Mouse (Mus musculus) right cerebral cortex, adult 2 months (tissue): ENCODE data around the gene Ldb2.

Experiments used
- DNase-seq, 2 experiments: peaks; one replicate each; pipeline ENCODE4 v3.0.0; 2021 to 2022; ENCODE audit warnings: low spot score in 2 of 2

Gene Ldb2

DNA sequence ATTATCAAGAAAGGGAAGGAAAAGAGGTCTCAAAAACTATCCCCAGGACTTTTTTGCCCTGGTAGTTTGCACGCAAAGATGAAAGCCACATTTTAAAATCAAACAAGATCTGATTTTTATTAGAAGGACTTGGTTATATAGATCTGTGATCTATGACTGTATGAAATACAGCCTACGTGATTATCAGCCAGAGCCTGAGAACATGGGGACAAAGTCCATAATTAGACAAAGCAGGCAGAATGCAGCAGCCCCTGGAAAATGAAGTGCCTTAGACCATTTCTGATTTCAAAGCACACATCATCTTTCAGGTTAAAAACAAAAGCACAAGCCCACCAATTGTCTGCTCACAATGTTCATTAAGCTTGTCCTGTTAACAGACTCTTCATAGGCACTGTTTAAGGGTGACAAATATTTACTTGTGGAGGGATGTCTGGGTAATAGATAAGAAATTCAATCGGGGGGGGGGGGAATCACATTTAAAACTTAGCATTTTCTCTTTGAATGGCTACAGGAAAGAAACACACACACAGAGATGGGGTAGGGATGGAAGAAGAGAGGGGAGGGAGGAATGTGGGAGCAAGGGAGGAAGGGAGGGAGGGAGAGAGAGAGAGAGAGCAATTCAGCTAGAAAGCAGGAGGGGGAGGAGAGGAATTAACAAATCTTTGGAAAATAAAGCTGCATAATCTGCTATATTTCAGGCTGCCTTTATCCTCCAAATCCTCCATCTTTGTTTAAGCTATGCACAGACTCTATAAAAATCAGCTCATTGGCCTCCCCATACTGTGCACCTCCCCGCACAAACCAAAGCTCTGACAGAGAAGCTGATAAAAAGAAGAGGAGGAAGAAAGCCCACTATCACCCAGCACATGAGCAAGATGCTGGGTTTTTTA is 153.3 kb downstream of the Ldb2 start:
- DNase-seq, result no peak

DNA sequence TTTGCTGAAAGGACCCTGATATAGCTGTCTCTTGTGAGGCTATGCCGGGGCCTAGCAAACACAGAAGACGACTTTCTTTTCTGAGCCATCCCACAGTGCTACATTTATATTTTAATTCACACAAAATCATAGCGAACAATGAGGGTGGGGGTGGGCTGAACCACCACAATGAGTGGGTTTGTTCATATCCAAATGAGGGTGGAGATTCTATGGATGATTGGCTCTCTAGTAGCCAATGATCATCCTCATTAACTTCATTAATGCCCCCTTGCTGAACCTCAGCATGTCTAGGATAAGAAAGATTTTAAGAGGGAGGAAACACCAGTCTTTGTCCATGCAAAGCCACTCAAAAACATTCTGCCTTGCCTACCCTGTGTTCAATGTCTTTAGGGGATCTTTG is 156.4 kb downstream of the Ldb2 start:
- no peak for DNase-seq

DNA sequence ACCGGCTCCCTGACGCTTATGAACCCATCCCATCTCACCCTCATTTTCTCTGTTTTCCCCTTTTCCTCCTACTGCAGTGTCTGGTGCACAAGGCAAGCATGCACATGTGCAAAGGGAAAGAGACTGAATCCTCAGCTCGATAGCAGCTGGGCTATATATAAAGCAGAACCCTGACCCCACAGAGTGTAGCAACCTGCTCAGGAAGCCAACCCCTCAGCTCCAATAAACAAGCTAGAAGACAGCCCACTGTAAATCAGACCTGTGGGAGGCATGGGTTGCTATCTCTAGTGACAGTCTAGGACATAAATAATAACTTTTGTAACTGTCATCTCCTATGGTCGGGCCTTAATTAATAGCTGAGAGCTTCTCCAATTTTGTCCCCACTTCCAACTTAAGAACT is 158.4 kb downstream of the Ldb2 start:
- no peak for DNase-seq

DNA sequence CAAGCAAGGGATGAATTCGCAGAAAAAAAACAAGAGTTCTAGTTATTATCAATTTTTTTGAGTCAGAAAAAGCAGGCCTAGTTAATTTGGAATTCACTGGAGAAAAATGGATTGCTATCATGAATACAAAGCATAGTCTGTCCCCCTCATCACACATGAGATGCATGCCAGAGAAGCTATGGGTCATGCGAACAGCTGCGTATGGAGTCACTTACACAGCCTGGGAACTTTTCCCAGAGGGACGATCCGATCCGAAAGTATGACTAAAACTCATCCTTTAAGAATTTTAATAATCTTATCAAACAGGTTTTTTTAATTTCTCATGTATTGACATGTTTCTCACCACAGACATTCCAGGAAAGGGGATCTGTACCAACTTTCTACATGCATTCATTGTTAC is 163.9 kb downstream of the Ldb2 start:
- DNase-seq, result no peak

DNA sequence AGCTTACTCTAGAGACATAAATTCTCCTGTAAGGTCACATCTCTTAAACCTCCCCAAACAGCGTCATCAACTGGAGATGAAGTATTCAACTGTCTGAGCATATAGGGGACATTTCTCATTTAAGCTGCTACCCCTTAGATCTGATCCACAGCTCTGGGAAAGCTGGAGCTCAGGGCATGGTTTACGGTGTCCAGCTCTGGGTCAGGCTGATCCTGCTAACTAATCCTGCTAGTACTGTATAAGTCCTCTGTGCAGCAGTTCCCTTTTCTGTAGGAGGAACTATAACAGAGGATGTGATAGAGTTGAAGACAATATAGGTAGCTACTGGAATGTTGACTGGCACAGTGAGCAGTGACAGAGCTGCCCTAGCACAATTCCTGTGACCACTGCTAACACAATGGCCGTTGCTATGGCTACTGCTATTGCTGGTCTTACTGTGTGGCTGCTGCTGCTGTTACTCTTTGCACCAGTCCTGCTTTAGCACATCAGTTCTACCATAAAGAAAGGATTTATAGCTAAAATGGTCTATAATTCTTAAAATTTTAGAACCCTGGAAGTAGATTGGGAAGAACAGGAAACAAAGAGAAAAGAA is 170.3 kb downstream of the Ldb2 start:
- no peak for DNase-seq

DNA sequence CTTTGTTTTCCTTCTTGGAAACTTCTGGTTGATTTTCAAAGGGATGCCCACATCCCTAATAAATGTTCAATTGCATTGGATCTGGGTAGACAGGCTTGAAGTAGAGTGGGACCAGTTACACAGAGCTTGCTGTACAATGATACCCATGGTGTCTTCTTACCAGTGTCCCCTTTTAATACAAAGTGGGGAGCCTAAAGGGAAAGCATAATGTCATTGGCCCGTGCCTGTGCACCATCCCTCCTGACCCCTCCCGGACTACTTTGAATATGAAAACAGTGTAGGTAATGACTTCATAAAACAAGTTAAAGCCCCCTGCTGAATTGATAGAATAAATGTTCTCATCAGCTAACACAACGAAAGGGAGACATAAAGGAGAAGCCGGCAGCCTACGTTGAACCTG is 172.0 kb downstream of the Ldb2 start:
- DNase-seq, result no peak

DNA sequence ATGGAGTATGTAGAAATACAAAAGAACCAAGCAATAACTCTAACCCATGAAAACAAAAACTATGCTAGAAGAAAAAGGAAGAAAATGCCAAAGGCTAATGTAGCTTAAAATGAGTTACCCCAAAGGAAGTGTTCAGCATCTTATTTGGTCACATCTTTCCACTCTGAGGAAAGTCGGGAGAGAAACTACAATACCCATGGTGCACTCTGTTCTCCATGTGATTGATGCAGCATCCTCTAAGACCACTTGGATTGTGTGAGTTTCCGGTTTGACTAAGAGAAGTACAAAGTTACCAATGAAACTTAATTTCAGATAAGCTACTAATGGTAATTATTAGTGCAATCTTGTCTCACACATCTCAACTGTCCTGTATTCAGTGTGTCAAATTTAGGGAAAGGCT is 172.6 kb downstream of the Ldb2 start:
- no peak for DNase-seq

DNA sequence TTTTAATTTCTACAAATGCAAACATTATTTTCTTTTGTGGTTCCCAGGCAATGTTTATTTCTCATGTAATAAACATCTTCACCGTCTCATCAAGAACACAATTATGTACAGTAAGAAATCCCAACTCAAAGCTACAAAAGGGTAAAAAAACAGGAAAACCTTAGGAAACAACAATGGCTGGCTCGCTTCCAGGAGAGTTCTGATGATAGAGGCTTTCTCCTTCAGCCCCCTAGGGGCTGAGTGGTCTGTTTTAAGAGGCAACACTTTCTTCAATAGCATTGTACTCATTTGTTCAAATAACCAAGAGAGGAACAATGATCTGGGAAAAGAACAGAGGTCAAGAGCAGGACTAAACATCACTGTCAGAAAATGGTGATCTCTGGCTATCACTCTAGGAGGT is 173.4 kb downstream of the Ldb2 start:
- DNase-seq, result no peak

DNA sequence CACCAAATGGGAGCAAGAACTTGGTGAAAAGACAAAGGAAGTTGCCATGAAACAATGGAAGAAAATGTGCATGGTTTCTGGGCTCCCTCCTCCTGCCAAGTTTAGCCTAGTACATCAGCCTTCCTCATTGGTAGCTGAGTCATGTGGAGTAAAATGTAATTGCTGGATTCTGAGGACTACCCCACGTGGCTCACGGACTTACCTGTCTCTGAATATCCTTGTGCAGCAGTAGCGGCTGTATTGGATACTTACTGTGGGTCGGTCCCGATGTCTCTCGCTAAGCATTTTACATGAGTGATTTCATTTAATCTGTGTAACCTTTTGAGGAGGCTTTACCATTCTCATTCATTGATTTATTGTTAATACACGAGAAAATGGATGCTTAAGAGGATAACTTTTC is 183.8 kb downstream of the Ldb2 start:
- no peak for DNase-seq

DNA sequence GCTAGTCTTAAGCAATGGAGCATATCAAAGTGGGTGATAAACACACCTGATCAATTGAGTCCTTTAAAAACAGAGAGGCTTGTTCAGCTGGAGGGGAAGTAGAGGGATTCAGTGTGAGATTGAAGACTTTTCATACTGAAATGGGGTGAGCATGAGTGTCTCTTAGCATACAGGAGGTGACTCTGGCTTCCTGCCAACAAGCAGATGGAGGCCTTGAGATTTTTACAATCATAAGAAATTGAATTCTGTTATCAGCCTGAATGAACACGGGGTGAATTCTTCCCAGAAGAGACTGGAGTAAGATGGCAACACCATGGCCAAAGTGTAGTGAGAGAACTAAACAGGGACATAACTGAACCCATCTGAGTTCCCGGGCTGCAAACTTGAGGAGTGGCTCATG is 190.6 kb downstream of the Ldb2 start:
- DNase-seq, result no peak

DNA sequence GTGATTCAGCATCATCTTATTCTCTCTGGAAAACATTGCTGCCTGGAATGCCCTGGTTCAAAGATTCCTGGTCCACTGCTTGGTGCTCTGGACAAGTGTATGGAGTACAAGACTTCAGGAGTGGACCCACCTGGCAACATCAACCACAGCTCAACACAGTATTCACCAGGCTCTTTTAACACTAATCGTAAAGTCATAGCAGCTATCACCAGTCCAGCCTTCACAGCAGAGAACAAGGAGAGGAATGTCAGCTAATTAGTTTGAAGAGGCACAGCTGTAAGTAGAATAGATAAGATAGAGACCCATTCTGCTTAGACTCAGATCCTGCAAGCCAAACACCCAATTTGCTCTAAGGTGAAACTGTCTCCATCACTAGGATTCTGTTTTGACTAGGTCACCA is 198.1 kb downstream of the Ldb2 start:
- DNase-seq, result no peak

DNA sequence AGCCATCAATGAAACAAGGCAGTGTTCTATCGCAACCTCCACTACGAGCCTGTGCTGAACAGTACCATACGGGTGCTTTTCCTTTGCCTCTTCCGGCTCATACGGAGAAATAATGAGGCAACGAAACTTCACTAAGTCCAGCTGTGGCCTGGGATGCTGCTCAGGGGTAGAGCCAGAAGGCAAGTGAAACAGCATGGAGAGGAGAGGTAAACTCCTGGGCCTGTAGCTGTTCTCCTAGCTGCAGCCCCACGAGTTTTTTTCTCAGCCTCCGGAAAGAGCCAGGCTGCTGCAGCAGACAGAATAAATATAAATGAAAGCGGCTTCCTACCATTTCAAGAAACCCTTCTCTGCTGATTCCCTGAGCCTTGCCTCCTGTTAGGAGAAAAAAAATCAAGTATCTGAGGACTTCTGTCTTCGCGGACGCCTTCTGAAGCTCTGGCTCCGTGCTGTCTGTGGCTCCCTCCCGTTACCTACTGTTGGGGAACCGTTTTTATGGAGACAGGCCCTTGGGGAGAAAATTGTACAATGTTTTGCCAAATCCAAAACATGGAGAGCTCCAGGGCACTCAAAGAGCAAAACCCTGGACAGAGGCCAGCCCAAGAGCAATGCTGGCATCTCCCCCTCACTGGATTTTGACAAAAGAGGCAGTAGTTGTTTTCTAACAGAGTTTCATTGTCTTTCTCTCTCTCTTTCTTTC is 205.8 kb downstream of the Ldb2 start:
- peak; percentile 16 to 37 for DNase-seq

DNA sequence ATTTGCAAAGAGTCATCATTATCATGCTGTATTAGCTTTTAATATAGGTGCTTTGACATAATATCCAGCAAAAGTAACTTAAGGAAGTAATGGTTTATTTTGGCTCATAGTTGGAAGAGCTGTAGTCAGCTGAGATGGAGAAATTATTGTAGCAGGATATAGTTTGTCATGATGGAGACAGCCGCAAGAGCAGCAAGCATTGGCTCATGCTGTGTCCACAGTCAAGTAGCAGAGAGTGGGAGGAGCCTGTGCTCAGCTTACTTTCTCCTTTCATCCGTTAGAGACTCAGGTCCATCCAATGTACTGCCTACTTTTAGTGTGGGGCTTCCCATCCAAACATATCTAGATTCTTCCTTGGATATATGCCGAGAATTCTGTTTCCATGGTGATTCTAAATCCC is 208.7 kb downstream of the Ldb2 start:
- DNase-seq, result no peak

DNA sequence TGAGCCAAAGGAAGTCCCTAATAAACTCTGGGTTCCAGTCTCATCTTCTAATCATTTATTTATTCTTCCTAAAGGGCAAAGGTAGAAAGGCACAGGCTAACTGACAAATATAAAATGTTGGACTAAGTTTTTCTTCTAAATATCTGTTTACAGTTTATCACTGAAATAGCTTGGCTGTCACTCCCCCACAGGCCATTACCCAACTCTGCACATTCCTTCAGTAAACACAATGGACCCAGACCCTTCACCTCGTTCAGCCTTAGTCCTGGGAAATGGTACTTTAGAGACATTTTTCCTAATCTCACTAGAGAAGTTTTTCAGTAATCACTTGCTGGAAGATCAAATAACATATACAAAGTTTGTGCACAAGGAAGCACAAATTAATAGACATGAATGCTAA is 210.2 kb downstream of the Ldb2 start:
- DNase-seq, result no peak

DNA sequence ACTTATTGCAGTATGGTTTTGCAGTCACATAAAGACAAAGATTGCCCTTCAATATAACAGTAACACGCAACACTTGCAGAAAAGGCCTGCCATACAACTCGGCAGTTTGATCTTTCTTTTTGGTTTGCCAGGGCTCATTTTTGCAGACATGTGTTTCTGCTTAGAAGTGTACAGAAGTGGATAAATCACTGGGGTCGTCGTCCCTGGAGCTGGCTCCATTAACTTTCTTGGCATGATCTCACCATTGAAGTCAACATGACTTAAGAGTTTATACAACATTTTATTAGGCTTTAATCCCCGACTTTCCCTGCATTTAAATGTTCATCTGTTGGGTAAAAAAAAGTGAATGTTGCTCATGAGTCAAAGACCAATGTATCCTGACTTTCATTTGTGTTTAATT is 212.9 kb downstream of the Ldb2 start:
- DNase-seq, result no peak

DNA sequence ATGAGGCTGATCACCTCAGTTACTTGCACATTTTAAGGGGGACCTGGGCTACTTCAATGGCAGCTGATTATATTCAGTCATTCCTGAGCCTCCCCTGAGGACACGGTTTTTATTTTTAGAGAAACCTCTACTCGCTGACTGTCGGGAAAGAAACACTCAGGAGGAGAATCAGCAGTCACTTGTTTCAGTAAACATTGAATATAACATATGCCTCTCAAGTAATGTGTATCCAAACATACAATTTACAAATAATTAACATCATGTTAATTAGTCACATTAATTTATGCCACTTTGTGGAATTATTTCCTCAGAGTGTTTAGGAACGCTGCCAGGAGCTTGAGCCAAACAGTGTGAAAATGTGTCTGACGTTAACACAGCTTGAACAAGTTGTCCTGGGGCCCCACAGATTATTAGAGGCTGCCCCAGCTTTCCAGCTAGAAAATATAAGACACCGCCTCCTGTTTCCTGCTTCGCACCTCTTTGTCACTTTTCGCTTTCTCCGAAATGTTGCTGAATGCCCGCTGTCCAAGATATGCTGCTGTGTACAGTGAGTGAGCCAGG is 219.5 kb downstream of the Ldb2 start:
- peak; percentile 10 to 15 for DNase-seq

DNA sequence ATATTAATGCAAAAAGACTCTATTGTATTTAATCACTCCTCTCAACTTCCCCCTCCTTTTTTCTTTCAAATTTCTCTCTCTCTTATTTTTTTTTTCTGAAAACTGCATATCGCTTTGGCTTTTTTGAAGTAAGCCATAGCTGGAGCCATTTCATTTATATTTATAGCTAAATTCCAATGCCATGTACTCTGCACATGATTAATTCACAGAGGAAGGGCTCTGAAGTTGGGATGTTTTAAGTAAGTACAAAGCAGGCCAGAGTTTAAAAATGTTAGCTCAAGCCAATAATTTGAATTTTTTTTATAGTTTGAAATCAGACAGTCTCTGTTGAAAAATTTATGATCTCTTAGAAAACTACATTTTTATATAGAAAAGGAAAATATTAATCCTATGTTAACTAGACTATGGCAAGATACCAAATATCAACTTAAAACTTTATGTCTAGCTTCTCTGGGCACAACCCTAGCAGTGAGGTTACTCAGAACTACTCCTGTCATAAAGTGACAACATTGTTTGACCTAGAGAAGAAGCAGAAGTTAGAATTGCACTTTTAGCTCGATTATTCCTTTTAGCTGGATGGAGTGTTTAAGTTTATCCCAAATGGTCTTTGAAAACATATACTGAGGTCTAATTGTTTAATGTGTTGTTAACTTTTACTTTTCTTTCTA is 222.7 kb downstream of the Ldb2 start:
- no peak for DNase-seq

DNA sequence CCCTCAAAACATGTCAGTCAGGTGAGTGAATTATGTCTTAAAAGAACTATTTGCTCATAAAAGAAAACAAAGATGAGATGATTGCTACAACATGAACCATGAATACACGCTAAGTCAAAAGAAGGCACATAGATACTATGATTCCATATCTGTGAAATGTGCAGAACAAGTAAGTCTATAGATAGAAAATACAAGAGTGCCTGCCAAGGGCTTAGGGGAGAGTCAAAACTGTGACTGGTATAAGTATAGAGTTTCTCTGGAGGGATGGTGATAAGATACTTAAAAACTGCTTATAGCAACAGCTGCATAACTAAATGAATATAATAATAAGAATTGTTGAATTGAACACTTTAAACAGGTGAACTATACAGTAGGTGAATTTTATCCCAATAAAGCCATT is 224.8 kb downstream of the Ldb2 start:
- no peak for DNase-seq

DNA sequence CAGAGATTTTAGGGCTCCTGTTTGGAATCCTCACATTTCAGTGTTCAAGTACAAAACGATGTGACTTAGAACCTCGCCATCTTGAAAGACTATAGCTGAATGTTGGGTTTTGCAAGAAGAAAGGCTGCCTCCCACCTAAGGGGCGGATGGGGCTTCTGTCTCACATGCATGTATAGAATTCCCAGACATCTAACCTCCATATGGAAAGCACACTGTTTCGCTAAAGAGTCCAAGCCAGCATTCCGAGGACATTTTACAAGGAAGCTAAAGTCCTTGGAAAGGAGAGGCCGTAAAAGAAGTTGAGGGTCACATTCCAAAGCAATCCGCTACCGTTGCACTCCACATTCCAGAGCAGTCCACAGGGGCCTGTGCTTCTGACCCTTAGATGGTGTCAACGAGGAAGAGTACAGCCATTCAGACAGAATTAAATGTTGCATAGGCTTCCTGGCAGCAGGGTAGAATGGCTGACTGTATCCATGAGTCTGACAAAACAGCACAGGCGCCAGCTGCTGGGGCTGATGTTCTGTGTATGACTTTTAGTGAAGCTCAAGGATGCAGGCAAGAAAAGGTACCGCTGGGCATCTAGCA is 245.6 kb downstream of the Ldb2 start:
- DNase-seq, result no peak

DNA sequence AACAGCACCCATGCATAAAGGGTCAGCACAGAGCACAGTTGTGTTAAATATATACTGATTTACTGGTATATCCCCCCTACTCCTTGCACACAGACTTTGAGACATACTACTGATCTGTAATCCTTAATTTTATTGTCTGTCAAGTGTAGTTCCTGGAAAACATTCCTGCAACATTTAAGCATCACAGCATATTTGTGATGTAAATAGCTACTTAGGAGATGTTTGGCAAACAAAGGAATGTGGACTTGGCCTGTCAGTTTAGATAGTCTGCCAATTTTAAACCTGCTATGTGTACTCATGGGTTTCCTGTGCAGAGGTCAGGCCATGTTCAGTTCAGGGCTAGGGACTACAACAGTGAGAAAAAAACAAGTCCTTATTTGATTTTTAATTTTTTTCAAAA is 246.3 kb downstream of the Ldb2 start:
- DNase-seq, result no peak

DNA sequence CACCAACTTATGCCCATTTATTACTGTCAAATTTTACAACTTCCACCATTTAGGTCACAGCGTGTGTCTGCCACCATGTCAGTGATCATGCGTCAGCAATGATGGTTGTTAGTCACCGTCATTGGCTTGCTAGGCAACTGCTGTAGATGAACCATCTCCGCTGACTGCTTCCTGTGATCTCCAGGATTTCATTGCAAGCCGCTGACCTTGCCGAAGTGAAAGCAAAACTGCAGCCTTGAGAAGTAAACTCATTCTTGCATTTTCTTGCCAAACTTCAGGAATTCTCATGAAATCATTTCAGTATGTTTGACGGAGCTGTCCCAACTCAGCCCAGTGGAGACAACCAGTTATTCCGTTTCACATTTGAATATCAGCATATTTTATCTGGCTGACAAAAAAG is 247.4 kb downstream of the Ldb2 start:
- no peak for DNase-seq

DNA sequence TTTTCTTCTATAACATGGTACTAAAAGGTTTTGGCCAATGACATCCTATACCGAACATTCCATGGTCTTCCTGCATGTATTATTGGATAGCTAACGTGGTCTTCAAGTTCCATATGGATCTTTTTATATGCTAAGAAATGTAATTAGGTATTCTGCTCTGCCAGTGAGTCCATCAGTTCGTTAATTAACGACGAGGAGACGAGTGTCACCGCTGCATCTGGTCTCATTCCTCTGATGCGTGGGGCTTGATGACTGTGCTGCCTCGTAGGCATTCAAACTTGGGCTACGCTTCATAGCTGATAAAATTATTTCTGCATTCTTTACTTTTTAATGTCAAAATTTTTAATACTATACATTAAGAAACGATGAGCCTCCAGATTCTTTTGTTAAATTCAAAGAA is 251.0 kb downstream of the Ldb2 start:
- DNase-seq, result no peak
